Mouse (Mus musculus): ENCODE measurements at regions not wholly inside any gene's neighbourhood (a gene's known extent, or its start where the extent isn't known, plus 50 kb on each side); places are given as distances from the start of the nearest gene placed in this dataset.
A peak's percentile ranks its signal among the peaks of the same experiment; 100 is the strongest.

DNA sequence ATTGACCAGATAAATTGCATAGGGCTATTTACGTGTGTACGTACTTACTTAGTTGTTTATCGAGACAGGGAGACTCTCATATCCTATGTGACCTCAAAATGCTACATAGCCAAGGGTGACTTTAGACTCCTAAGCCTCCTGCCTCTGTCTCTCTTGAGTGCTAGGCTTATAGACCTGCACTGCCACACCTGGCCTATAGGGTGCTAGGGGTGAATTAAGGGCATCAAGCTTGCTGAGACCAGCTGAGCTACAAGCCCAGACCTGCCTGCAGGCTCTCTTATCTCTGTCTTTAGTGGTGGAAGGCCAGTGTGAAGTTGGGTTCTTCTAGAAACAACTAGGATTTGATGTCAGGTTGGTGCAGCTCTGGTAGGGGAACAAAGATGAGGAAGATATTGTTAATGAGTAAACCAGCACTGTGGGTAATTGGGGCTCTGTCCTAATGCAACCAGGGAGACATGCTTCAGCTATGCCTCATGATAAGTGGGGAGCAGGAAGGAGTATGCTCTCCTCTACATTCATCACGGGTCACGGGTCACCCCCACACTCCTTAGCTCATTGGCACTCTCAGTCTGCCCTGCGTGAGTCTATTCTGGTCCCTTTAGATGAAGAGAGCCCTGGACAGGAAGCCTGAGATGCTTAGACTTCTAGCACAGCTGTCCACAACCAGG is 387.8 kb downstream of the Med13l start:
- WGBS: 84% methylated on average over 6 of the region's 6 CpGs
- H3K9me3 ChIP-seq: no peaks in the 10 kb centered on the region
- no peak overlapping the region for H3K4me2 ChIP-seq
- H3K4me1 ChIP-seq (replicated peaks): peaks cover 20% of the 10 kb centered on the region
- H3K4me3 ChIP-seq: no peak overlapping the region
- no peak overlapping the region for H3K9ac ChIP-seq
- no peak overlapping the region for H3K27ac ChIP-seq
- no peak for ATAC-seq (ENCODE audit: low FRiP score)
- H3K27me3 ChIP-seq: peaks cover 7% of the 10 kb centered on the region
- no peaks in the 10 kb centered on the region for H3K36me3 ChIP-seq

DNA sequence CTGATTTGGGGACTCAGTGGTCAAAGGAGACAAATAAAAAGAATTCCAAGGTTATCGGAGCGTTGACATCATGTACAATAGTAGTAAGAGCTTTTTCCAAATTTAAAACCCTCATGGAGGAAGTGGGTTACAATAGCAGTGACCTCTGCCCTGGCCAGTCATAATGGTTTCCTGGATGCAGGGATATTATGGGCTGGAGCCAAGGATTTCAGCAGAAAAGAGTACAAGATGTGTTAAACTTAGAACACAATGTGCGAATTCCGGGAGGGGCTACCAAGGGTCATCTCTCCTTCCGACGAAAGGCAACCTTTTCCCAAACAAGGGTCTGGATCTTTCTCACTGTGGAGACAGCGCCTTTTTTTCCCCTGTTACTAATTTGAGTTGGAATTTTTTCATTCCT is 390.6 kb downstream of the Med13l start:
- peaks cover 10% of the 10 kb centered on the region for H3K4me1 ChIP-seq (replicated peaks)
- WGBS: 60% methylated on average over 7 of the region's 7 CpGs
- no peak for ATAC-seq (ENCODE audit: low FRiP score)
- H3K9me3 ChIP-seq: no peaks in the 10 kb centered on the region
- no peak overlapping the region for H3K9ac ChIP-seq
- no peak overlapping the region for H3K4me3 ChIP-seq
- no peaks in the 10 kb centered on the region for H3K36me3 ChIP-seq
- 0 out of 2 replicates have a peak, but pooled peaks cover 3% of the 10 kb centered on the region for H3K27me3 ChIP-seq
- H3K27ac ChIP-seq: no peak overlapping the region
- H3K4me2 ChIP-seq: no peak overlapping the region

DNA sequence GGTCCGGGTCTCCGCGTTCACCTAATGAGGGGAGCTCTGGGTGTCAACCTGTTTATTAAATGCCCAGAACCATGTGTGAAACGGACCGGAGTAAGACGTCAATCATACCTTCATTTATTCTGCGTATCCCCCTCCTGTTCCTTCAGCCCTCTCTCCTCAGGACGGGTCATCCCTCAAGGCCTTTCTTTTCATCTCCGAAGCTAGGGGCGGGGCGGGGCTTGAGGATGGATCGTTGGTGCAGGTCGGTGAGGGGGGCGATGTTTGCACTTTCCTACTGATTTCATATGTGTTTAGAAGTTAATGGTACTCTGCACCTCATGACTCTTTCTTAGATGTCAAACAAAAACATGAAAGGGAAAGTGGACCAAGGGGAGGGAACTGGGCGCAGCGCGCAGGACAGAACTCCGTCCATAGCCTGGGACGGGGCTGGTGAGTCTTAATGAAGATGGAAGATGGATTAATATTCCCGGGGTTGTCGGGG is 400.1 kb downstream of the Med13l start:
- Histone ChIP-seq H3K4me1 (replicated peaks) (0 out of 2 replicates have a peak, but pooled peaks cover 6% of the 10 kb centered on the region), H3K4me3 (no peak overlapping the region), H3K27ac (no peak overlapping the region), H3K36me3 (no peaks in the 10 kb centered on the region), H3K9ac (no peak overlapping the region), H3K27me3 (0 out of 2 replicates have a peak, but pooled peaks cover 2% of the 10 kb centered on the region), H3K9me3 (no peaks in the 10 kb centered on the region), H3K4me2 (no peak overlapping the region)
- ATAC-seq (ENCODE audit: low FRiP score): no peak
- WGBS: 81% methylated on average over 21 of the region's 21 CpGs

DNA sequence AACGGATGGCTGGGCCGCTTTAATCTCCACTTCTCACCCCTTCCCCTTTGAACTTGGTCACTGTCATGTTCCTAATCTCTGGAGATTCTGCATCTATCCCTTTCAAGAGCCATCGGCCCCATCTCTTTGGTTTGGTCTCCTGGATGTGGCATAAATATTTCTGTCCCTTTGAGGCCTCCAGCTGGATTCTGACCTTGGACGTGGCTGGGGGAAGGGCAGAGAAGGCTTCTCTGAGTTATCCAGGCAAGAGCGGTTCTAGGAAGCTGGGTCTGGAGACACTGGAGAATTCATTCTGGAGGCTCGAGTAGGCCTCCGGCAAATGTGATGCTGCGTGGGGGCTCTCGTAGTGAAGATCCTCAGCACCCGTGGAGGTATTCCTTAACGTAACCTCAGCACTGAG is 400.6 kb downstream of the Med13l start:
- 0 out of 2 replicates have a peak, but pooled peaks cover 6% of the 10 kb centered on the region for H3K4me1 ChIP-seq (replicated peaks)
- no peaks in the 10 kb centered on the region for H3K9me3 ChIP-seq
- no peaks in the 10 kb centered on the region for H3K36me3 ChIP-seq
- no peak overlapping the region for H3K4me3 ChIP-seq
- no peak for ATAC-seq (ENCODE audit: low FRiP score)
- 77% methylated on average over 11 of the region's 11 CpGs for WGBS
- H3K4me2 ChIP-seq: no peak overlapping the region
- no peak overlapping the region for H3K27ac ChIP-seq
- H3K27me3 ChIP-seq: 0 out of 2 replicates have a peak, but pooled peaks cover 2% of the 10 kb centered on the region
- no peak overlapping the region for H3K9ac ChIP-seq

DNA sequence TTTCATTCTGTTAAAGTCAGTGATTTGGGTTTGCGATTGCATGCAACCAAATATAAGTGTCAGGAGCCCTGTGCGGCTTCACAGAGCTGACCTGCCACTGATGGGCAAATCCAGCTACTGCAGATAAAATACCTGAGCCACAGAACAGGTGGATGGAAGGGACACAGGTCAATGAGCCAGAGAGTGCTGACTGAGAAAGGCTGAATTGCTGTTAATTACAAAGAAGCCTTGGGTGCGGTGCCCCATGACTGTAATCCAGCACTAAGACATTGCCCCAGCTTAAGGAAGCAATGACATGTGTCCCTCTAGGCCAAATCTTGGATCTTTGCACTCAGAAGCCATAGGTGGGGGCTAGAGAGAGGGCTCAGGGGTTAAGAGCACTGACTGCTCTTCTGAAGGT is 401.7 kb downstream of the Med13l start:
- no peak overlapping the region for H3K4me2 ChIP-seq
- H3K9ac ChIP-seq: no peak overlapping the region
- no peak for ATAC-seq (ENCODE audit: low FRiP score)
- H3K36me3 ChIP-seq: no peaks in the 10 kb centered on the region
- H3K27me3 ChIP-seq: 0 out of 2 replicates have a peak, but pooled peaks cover 2% of the 10 kb centered on the region
- H3K4me1 ChIP-seq (replicated peaks): 0 out of 2 replicates have a peak, but pooled peaks cover under 1% of the 10 kb centered on the region
- no peaks in the 10 kb centered on the region for H3K9me3 ChIP-seq
- 91% methylated on average over 3 of the region's 3 CpGs for WGBS
- no peak overlapping the region for H3K27ac ChIP-seq
- no peak overlapping the region for H3K4me3 ChIP-seq

DNA sequence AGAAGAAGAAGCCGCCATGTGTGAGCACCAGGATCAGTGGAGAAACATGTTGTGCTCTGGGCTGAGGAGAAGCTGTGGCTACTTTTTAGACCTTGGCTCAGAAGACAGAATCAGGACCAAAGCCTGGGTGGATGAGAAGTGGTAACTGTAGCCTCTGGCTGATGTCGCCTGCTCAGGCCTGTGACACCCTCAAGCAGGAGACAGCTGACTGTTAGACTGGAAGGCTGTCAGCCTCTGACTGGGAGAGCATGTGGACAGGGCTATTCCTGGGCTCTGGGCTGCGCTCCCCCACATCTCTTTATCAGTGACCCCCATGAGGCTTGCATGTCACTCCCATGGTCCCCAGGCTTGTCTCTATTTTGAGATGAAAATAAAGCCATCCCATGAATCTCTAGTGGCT is 402.5 kb downstream of the Med13l start:
- Histone ChIP-seq H3K4me3 (no peak overlapping the region), H3K27me3 (0 out of 2 replicates have a peak, but pooled peaks cover 2% of the 10 kb centered on the region), H3K9me3 (no peaks in the 10 kb centered on the region), H3K4me2 (no peak overlapping the region), H3K36me3 (no peaks in the 10 kb centered on the region), H3K27ac (no peak overlapping the region), H3K9ac (no peak overlapping the region), H3K4me1 (replicated peaks) (no peaks in the 10 kb centered on the region)
- no peak for ATAC-seq (ENCODE audit: low FRiP score)
- 89% methylated on average over 3 of the region's 3 CpGs for WGBS

DNA sequence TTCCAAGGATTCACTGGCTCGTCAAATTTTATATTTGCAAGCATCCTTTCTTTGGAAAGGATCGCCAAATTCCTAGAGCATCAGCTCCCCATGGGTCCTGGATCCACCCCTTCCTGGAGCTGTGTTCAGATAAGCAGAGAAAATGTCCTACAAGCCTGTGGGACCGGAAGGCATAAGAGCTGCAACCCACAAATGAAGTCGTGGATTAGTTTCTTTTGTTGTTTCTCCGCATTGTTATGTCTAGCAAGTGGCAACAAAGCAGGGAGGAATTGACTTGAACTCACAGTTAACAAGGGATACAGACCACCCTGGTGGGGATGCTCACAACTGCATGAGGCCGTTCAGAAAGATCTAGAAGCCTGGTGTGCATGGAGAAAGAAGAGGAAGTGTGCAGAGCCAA is 406.4 kb downstream of the Med13l start:
- ATAC-seq (ENCODE audit: low FRiP score): no peak
- 57% methylated on average over 6 of the region's 6 CpGs for WGBS

DNA sequence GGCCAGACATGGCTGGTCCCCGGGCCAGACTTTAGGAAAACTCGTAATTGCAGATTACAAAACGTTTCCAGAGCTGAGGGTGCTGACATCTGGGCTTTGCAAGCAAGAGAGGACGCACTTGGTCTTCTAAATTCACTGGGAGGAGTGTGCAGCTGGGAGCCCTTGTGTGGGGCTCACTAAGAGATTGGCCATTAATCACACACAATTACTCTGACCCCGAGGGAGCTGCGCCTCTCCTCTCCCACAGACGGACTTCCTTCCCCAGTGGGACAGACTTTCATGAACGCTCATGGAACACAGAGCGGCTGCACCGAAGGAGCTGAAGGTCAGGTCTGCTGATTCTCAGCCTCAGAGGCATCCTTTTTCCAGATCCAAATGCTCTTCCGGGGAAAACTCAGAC is 407.2 kb downstream of the Med13l start:
- Histone ChIP-seq H3K4me2 (no peak overlapping the region), H3K36me3 (no peaks in the 10 kb centered on the region), H3K9me3 (no peaks in the 10 kb centered on the region), H3K27me3 (0 out of 2 replicates have a peak, but pooled peaks cover 2% of the 10 kb centered on the region), H3K27ac (no peak overlapping the region; the same call in 1 of the 2 replicates), H3K4me1 (replicated peaks) (no peaks in the 10 kb centered on the region), H3K9ac (no peak overlapping the region), H3K4me3 (no peak overlapping the region)
- 61% methylated on average over 11 of the region's 11 CpGs for WGBS
- no peak for ATAC-seq (ENCODE audit: low FRiP score)

More for the DNA sequence above, 406.4 kb downstream of the Med13l start:
- H3K9ac ChIP-seq: no peak overlapping the region
- no peak overlapping the region for H3K4me3 ChIP-seq
- no peak overlapping the region for H3K4me2 ChIP-seq
- no peaks in the 10 kb centered on the region for H3K4me1 ChIP-seq (replicated peaks)
- 0 out of 2 replicates have a peak, but pooled peaks cover 2% of the 10 kb centered on the region for H3K27me3 ChIP-seq
- no peaks in the 10 kb centered on the region for H3K9me3 ChIP-seq
- no peaks in the 10 kb centered on the region for H3K36me3 ChIP-seq
- no peak overlapping the region for H3K27ac ChIP-seq

DNA sequence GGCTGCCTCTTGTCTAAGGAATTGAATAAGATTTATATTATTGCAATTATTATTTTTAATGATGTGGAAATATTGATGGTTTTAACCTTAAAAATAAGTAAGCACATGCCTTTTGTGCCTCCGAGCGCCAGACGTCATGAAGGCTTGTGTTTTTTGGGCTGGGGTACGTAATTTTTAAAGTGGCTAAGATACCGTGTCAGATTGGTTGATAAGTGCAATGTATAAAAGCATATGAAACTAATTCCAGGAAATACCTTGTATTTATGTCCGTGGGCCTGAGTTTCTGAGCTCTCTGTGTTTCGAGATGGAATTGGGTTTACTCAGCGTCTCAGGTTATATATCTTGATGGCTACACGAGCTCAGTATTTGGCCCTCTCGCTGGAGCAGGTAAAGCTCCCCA is 414.7 kb downstream of the Med13l start:
- no peak for ATAC-seq (ENCODE audit: low FRiP score)
- Histone ChIP-seq H3K9me3 (no peaks in the 10 kb centered on the region), H3K4me2 (no peak overlapping the region), H3K4me3 (no peak overlapping the region), H3K36me3 (no peaks in the 10 kb centered on the region), H3K9ac (no peak overlapping the region), H3K4me1 (replicated peaks) (no peaks in the 10 kb centered on the region), H3K27ac (no peak overlapping the region), H3K27me3 (no peaks in the 10 kb centered on the region)
- 88% methylated on average over 10 of the region's 10 CpGs for WGBS

DNA sequence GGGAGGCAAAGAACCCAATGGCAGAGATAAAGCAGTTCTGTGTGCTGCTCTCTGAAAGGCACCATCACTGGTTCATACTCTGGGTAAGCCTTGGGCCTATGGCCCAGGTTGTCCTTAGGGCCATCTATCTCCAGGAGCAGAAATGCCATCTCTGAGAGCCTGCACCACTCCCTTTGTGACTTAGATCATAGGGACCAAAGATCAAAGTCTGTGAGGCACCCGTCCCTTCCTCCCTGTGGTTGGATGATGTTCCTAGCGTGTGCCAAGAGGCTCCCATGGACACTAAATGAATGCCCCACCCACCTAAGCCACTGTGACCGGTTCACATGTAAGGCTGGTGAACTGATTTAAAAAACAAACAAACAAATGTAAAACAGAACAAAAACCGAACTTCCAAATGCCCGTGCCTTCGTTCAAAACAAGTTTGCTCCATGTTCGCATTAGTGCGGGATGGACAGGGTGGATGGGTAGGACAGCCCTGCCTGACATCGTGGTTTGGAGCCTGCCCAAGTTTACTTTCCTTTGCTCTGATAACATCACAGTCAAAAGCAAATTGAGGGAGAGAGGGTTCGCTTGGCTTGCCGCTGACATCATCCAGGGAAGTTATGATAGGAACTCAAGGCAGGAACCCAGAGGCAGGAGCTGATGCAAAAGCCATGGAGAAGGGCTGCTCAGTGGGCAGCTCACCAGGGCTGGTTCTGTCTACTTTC is 418.6 kb downstream of the Med13l start:
- no peak overlapping the region for H3K4me3 ChIP-seq
- H3K4me1 ChIP-seq (replicated peaks): peaks cover 6% of the 10 kb centered on the region
- 89% methylated on average over 11 of the region's 11 CpGs for WGBS
- no peaks in the 10 kb centered on the region for H3K27me3 ChIP-seq
- no peak overlapping the region for H3K27ac ChIP-seq
- H3K36me3 ChIP-seq: no peaks in the 10 kb centered on the region
- no peaks in the 10 kb centered on the region for H3K9me3 ChIP-seq
- H3K4me2 ChIP-seq: no peak overlapping the region
- ATAC-seq (ENCODE audit: low FRiP score): no peak
- no peak overlapping the region for H3K9ac ChIP-seq

DNA sequence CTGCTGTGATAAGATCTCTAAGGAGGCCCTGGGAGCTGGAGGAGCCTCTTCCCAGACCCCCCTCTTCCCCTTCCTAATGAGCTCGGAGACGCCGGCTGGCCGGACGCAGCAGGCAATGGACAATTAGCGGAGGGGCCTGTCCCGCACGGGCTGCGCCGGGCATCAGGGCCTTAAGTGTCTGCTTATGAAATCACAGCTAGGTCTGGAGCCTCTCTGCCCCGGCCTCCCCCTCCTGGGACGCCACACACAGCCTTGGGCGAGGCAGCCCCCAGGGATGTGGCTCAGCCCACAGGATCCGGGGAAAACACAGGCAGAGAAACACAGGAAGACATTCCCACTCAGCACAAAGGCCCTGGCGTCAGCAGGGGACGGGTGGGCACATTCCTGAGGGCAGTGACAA is 420.6 kb downstream of the Med13l start:
- no peak overlapping the region for H3K4me2 ChIP-seq
- peaks cover 6% of the 10 kb centered on the region for H3K4me1 ChIP-seq (replicated peaks)
- no peak for ATAC-seq (ENCODE audit: low FRiP score)
- H3K9me3 ChIP-seq: no peaks in the 10 kb centered on the region
- H3K9ac ChIP-seq: 0 out of 2 replicates have a peak overlapping the region, but pooled peaks have one; percentile 39
- no peak overlapping the region for H3K27ac ChIP-seq
- H3K4me3 ChIP-seq: no peak overlapping the region
- H3K27me3 ChIP-seq: no peaks in the 10 kb centered on the region
- WGBS: 40% methylated on average over 16 of the region's 16 CpGs
- no peaks in the 10 kb centered on the region for H3K36me3 ChIP-seq

DNA sequence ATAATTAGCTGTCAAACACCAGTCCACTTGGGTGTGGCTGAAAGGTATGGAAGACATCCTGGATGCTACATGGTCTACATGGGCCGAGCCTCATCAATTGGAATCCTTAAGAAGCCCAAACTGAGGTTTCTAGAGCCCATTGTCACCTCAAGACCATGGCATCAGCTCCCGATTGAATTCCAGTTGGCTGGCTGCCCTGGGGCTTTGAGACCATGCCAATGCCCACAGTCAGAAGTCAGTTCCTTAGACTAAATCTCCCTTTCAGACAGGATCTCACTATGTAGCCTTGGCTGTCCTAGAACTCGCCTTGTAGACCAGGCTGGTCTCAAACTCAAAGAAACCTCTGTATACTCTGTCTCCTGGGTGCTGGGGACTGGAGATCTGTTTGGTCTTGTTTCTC is 423.8 kb downstream of the Med13l start:
- Histone ChIP-seq H3K4me2 (no peak overlapping the region), H3K36me3 (no peaks in the 10 kb centered on the region), H3K4me3 (no peak overlapping the region), H3K27ac (no peak overlapping the region), H3K4me1 (replicated peaks) (peaks cover 6% of the 10 kb centered on the region), H3K27me3 (0 out of 2 replicates have a peak, but pooled peaks cover 3% of the 10 kb centered on the region), H3K9me3 (no peaks in the 10 kb centered on the region), H3K9ac (no peak overlapping the region)
- no peak for ATAC-seq (ENCODE audit: low FRiP score)
- 80% methylated on average over 3 of the region's 3 CpGs for WGBS

Data from hindbrain, embryonic 13.5 days (tissue).